Mouse (Mus musculus) activated CD4-positive, CD25-positive, alpha-beta regulatory T cell (primary cell): ENCODE results near the gene Slc35b4. TPM values are rescaled to one million over a fixed set of nuclear protein-coding genes. Genes with fewer than 3 reads are reported as not detected.

Source experiments
- polyA plus RNA-seq, 2 experiments: library from polyadenylated mRNA; unstranded; fragments of 100-300 nt; shearing (Covaris generic); gene quantifications; one replicate each; pipeline ENCODE4 v1.2.1; 2017

Gene Slc35b4
- 10 to 100 TPM; 32.9 to 48.7 TPM for polyA plus RNA-seq

GRCm38 (mm10) chr6:34176864-34177247 is at the start of gene Slc35b4:
TSS of gene Slc35b4 (minus strand) at chr6:34177111.

Other genes starting within 250 kb of the Slc35b4 start
- under 1 TPM in 1 of 2 experiments, not detected in 1; 0.18 TPM for gene Lrguk, start 147.7 kb downstream of the Slc35b4 start, polyA plus RNA-seq
- 100 to 1,000 TPM; 274 to 324 TPM for gene Akr1b3, start 140.4 kb upstream of the Slc35b4 start, polyA plus RNA-seq
- not detected for gene Akr1b8, start 177.0 kb upstream of the Slc35b4 start, polyA plus RNA-seq
- gene Akr1b10, start 207.1 kb upstream of the Slc35b4 start, polyA plus RNA-seq, result 10 to 100 TPM; 47.8 to 51.8 TPM
- gene Akr1b7, start 235.2 kb upstream of the Slc35b4 start, polyA plus RNA-seq, result under 1 TPM; 0.25 to 0.29 TPM